Mouse (Mus musculus): ENCODE results near the gene Ccr7.

Gene Ccr7

DNA sequence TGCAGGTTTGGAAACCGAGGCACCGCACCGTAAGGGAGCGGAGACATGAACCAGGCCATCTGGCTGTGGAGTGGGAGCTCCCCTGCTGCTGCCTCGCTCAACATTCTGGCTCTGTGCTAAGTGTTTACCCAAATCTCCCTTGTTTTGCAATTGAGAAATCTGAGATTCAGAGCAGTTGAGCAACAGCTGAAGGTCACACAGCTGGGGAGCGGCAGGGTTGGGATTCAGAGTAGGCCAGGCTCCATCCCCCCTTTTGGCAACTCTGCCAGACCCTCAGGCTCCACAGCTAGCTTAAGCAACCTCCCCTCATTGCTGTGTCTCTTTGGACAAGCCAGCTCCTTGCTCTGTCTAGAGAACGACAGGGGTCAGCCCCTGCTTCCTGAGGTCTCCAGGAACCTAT, 13.3 kb downstream of the Ccr7 start:
- DNase-seq (ENCODE audit: extremely low read depth, insufficient read length, low spot score) = peak; percentile 62

DNA sequence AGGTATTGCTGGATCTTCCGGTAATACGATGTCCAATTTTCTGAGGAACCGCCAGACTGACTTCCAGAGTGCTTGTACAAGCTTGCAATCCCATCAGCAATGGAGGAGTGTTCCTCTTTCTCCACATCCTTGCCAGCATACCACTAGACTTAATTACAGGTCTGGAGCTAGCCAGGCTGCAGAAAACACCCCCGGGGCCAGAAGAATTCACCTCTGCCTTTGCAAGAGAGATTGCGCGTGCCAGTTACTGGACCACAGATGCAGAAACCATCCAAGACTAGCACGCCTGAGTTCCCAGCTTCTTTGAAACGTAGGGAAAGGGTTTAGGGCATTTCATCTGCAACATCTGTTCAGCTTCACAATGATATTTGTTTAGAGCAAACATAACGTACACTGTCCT, 15.9 kb downstream of the Ccr7 start:
- DNase-seq (ENCODE audit: extremely low read depth, insufficient read length, low spot score) = no peak

DNA sequence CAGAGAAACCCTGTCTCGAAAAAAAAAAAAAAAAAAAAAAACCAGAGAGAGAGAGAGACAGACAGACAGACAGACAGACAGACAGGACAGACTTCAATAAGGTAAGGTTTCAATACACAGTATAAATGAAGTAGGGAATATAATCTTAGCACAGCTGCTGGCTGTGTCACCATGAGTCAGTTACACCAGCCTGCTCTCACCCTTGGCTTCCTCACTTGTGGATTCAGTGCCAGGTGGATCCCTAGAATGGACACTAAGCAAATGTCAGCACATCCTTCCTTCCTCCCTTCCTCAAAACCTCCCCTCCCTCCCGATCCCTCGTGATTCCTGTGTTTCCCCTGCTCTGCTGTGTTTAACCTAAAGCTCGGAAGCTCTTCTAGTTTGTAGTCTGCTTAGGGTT, 17.5 kb downstream of the Ccr7 start:
- no peak for DNase-seq (ENCODE audit: extremely low read depth, insufficient read length, low spot score)

DNA sequence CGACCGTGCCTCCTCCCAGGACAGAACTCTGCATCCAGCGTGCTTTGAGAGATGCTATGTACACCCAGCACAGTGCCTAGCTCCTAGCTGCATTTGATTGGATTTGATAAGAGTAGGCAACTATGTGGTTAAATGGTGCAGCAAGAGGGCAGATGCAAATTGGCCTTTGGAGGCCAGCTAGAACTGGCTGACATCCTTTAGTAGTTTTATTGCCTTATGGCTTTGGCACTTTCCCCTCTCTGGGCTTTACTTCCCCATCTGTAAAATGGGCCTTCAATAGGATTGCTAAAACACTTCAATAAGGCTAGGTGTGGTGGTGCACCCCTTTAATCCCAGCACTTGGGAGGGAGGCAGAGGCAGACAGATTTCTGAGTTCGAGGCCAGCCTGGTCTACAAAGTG, 17.9 kb downstream of the Ccr7 start:
- DNase-seq (ENCODE audit: extremely low read depth, insufficient read length, low spot score) = no peak

DNA sequence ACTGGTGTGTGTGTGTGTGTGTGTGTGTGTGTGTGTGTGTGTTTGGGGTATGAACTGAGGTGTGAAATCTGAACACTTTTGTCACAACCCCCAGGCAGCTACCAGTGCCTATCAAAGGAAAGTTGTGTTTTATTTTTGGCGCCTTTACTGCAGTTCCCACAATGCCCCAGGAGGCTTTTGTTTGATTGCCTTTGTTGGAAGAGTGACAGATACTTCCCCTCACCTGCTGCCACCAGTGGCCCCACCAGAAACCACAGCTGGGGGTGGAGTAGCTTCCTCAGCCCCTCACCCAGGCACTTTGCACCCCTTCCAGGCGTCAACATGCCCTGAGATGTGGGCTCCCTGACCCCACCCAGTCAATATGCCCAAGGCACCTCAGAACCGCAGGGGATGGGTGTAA, 18.5 kb downstream of the Ccr7 start:
- DNase-seq (ENCODE audit: extremely low read depth, insufficient read length, low spot score) = no peak

DNA sequence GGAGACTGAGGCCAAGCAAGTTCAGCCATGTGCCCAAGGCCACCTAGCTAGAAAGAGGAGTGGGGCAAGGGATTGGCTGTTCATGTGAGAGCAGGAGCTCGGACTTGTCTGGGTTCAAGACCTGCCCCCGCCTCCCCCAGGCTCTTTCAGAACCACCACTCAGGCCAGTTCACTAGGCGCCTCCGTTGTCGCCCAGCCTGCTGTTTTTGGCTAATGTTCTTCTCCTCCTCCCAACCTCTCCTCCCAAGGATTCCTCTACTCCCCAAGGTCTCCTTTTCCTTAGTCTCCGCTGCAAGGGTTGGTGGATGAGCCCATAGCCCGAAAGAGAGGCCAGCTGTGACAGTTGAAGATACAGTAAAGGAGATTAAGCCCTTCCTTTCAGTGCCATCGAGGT, 19.8 kb downstream of the Ccr7 start:
- DNase-seq (ENCODE audit: extremely low read depth, insufficient read length, low spot score) = no peak

DNA sequence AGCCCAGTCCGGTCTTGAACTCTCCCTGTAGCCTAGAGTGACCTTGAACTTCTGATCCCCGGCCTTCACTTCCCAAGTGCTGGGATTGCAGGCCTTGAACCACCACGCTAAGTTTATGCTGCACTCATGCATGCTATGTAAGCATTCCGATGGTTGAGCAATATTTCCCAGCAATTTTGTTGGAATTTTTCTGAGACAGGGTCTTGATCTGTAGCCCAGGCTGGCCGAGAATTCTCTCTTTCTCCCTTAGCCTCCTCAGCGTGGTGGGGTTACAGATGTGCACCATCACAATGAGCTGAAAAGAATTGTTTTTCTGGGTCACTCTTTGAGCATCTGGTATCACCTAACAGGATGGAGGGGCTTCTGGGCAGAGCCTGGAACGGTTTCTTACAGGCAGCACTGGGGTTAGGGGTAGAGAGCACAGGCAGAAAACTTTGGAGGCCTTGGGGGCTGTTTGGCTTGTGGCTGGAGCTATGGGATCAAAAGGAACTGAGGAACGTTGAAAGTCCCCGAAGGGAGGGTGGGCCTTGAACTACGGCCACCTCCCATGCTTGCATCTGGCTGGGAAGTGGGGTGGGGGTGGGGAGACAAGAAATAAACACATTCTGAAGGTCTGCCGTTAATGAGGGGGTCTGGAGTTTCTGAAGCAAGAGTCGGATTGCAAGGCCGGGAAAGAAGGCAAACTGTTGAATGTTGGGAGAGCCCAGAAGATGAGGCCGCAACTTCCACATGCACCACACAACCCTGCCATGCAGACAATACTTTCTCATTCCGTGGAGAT, 20.4 kb downstream of the Ccr7 start:
- DNase-seq (ENCODE audit: extremely low read depth, insufficient read length, low spot score) = no peak

DNA sequence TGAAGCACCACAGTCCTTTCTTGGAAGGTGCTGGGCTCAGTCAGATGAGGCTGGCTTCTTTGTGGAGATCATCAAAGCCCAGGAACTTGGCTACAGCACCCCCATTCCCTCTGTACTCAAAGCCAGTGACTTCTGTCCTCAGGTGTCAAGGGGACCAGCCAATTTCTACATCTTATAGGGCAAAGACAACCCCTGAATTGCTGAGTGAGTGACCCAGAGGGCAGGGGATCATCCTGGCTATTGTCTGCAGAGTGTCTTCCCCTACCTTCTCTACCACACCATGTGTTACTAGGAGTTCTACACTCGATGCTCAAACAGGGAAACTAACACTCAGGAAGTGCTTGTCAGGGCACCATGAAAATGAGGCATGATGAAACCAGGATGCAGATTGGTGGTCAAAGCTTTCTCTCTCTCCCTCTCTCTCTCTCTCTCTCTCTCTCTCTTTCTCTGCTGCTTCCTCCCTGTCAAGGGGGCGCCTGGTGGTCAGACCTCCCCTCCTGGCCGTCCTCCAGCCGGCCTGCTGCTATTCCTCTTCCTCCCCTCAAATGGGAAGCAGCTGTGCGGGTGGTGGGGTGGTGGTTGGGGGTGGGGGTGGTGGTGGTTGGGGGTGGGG, 21.5 kb downstream of the Ccr7 start:
- no peak for DNase-seq (ENCODE audit: extremely low read depth, insufficient read length, low spot score)

DNA sequence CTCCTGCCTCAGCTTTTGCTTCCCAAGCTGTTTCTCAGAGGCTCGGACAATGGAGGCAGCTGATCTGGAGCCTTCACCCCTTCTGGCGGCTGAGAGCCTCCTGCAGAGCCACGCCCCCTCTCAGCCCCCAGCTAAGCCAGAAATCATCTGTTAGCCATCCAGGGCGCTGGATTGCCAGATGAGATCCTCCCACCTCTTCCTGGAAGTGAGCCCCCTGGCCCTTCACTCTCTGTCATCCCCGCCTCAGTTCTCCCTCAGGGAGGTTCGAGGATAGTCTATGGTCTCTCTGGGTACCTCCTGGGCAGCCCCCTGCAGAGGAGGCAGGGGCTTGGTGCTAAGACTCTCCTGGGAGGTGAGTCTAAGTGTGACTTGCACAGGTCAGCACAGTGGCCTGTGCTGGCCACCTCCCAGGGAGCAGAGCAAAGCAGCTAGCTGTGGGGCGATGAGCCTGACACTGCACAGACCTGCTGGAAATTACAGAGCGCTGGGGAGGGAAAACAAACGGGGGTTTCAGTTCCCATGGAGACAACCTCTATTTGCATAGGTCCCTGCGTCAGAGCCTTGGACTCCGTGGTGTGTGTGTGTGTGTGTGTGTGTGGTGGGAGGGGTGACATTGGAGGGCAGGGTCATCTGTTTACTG, 22.7 kb downstream of the Ccr7 start:
- no peak for DNase-seq (ENCODE audit: extremely low read depth, insufficient read length, low spot score)

DNA sequence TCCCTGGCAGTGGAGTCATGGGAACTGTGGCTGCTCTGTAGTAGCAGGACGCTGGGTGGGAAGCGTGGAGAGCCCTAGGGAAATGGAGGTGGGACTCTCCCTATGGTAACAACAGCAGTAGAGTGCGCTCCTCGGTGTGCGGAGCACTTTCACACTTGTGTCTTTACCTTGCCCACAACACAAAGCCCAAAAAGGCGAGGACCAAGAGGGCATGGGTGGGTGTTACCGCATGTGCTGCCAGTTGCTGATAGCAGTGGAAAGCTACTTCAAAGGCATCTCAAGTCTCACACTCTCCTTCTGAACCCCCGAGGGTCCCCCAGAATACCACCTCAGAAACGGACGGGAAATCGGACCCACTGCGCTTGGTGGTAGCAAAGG, 23.4 kb downstream of the Ccr7 start:
- DNase-seq (ENCODE audit: extremely low read depth, insufficient read length, low spot score) = no peak

DNA sequence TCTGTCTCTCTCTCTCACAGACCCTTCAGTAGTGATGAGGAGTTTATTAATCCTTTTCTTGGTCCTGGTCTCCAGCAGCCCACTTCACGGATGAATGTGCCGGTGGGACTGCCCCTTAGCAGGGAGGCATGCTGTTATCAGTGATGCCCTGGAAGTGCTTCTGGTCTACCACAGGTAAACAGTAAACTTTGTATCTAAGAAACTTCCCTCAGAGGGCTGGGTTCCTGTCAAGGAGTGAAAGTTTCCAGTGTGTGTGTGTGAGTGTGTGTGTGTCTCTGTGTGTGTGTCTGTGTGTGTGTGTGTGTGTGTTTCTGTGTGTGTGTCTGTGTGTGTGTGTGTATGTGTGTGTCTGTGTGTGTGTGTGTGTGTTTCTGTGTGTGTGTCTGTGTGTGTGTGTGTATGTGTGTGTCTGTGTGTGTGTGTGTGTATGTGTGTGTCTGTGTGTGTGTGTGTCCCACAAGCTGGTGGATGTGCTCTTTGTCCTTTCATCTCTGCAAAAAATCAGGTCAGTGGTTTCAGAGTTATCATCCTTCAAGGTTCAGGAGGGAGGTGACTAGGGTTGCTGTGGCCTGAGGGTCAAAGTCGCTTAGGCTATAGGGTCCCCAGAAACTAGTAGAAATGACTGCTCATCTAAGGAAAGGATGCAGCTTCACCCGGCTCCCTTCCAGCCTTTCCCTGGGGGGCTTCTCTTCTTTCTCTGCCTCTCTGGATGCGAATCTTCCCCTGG, 24.0 kb downstream of the Ccr7 start:
- DNase-seq (ENCODE audit: extremely low read depth, insufficient read length, low spot score) = no peak

DNA sequence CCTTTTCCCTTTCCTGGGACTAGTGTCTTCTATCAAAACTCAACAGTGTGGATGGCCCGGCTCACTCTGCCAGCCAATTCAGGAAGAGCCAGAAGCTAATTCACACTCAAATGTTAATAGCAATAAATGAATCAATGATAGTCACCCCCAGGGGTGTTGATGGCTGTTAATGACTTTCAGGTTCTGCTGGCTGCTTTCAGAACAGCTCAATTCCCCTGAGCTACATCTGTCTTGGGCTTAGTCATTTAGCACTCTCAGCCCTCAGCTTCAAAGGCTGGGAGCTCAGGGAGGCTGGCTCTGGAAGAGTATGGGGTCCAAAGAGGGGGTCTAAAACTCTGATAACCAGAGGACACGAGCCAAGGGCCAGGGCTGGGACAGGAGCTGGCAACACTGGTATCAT, 25.6 kb downstream of the Ccr7 start:
- DNase-seq (ENCODE audit: extremely low read depth, insufficient read length, low spot score) = no peak

DNA sequence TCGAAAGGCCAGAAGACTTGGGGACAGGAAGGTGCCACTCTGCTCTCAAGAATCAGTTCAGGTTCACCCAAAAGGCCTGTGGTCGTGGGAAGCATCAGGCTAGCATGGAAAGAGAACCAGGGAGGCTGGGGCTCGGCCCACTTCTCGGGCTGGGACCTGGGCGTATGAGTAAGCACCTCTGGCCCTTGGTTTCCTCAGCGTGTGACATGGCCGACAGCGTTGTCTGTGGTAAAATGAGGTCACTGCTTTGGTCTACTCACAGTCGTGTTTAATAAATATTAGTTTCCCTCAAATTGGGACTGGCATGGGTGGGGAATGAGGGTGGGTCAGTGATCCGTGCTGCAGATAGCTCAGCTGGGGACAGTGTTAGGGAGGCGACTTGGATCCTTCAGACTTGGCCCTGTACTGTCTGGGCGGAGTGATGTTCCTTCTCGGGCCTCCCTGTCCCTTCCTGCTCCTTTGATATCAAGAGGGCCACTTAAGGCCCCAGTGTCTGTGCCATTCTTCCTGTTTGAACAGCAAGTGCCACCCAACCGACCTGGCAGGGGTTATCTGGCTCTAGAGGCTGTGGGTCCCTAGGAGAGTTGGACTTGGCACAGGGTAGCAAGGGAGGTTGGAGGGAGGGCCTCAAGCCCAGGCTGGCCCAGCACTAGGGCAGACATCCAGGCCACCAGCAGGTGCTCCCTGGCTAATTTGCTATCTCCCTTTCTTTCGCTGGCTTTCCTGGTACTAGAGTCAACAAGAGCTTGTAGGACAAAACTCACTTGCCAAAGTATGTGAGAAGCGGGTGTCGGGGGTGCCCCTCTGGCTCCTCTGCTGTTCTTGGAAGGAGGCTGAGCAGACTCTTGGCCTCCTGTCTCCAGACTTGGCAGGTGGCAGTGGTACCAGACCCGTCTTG, 26.8 kb downstream of the Ccr7 start:
- peak; percentile 61 for DNase-seq (ENCODE audit: extremely low read depth, insufficient read length, low spot score)

DNA sequence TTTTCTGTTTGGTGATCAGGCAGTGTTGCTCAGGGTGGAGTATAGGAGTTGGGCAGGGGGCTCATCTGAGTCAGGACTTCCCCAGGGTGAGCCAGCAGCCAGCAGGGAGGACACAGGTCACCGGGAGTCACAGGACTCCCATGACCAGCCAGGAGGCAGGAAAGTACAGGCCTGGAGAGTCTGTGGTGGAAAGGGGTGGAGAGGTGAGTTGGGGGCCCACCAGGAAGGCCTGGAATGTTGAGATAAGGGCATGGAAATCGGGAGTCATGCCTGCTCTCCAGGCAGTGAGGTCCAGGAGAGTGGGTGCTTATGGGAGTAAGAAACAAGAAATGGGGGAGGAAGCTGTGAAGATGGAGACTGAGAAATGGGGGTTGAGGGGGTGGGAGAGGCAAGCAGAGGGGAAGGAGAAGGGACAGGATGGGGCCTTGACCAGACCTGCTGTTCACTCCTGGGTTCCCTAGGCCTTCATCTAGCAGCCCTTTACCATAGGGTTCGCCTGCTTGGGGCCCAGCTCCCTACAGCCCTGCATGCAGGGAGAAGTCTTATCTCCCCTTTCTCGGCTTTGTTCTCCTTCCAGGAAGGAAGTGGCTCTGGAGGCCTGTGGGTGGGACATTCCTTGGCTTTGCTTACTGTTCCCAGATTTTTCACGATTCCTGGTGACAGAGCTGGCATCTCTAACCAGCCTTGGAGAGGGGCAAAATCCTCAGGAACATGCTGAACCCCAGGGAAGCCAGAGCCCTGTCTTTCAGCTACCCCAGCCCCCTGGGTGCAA, 28.2 kb downstream of the Ccr7 start:
- no peak for DNase-seq (ENCODE audit: extremely low read depth, insufficient read length, low spot score)

DNA sequence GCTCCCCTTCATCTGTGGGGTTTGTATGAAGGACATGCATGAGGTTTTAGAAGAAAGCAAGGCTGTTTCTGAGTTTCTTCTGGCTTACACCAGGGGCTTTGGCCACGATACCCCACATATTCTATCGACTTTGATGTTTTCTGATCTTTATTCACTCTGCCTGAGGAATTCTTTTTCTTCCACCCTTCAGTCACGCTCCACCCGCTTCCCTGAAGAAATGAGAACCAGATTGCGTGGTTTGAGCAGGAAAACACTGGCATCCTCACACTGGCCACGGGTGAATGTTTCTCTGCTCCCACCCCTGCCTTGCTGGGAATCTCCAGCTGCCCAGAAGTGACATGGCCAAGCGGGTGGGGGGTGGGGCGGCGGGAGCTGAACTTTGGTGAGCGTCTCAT, 30.2 kb downstream of the Ccr7 start:
- DNase-seq (ENCODE audit: extremely low read depth, insufficient read length, low spot score) = no peak

DNA sequence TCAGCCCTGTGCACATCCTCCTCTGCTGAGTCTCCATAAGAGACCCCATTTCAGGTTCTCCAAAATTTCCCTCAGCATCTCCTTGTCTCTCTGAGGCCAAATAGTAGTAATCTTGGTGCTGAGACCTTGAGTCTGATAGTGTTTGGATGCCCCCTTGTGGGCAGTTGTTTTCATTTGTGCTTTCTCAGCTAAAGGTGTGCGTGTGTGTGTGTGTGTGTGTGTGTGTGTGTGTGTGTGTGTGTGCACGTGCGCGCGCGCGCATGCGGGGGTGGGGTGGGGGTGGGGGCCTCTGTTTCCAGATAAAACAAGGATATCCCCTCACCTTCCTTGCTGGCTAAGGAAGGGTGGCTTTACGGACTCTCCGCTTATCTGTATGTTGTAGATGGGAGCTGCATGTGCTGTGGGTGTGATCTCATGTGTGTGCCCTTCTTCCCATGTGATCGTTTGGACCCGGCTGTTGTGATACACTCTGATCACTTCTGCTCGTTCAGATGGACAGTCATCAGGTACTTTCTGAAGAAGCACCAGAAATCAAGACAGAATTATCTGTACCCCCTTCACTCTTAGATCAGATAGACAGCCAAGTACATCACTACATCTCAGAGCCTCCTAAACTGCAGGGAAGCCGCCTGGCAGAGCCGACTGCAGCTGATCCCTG, 30.8 kb downstream of the Ccr7 start:
- no peak for DNase-seq (ENCODE audit: extremely low read depth, insufficient read length, low spot score)

DNA sequence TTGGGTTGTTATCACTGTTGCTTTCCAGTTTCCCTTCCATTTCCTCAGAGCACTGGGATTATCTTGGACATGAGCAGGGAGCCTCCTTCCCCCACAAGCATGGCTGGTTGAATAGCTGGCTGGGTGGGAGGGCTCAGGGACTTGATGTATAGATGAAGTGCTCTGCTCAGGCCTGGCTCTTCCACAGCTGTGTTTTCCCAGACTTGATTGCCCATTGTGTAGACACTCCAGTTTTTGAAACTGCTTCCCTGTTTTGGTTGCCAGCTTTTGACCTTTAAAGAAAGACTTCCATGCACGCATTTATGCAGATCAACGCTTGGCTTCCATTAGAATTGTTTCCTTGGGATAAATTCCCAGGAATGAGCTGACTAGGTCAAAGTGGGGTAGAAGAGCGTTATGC, 32.2 kb downstream of the Ccr7 start:
- DNase-seq (ENCODE audit: extremely low read depth, insufficient read length, low spot score) = no peak

DNA sequence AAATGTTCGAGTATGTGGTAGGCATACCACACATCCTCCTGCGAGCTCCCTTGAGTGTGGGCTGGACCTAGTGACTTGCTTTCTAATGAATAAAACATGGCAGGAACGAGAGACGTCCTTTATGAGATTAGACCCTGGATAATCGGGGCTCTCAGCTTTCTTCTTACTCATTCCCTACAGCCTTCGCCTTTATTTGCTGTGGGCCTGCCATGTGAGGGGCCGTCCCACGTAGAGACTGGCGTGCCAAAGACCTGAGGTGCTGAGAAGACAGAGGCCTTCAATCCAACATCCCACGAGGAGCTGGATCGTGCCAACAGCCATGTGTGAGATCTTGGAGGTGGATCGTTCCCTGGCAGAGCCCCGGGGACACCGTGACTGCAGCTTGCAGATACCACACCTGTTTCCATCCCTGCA, 33.7 kb downstream of the Ccr7 start:
- no peak for DNase-seq (ENCODE audit: extremely low read depth, insufficient read length, low spot score)

DNA sequence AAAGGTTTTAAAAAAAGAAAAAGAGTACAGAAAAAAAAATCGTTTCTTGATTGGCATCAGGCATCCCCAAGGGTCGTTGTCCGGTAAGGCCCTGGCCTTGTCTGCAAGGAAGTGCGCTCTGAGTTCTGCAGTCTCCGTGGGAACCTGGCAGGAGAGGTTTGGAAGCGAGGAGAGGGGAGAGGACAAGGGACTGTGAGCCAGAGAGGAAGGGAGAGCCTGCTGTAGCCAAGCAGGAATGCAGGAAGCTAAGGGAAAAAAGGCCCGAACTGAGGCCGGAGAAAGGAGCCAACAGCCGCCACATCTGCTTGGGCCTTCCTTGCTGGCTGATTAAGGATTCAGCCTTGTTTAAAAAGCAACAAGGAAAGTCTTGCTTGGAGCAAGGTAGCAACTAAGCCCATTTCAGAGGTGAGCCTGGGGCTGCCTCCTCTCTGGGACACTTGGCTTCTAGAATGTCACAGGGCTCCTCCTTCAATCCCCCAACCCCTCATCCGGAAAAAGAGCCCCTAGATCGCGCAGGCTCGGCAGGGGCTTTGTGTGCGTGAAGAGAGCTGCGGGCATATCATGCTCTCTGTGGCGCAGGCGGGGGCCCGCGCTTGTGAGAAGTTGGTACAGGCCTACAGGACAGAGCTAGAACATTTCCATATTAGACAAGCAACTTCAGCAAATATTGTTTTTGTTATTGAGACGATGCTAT, 34.2 kb downstream of the Ccr7 start:
- DNase-seq (ENCODE audit: extremely low read depth, insufficient read length, low spot score) = no peak

Measured in 3134 (cell line).